Mouse (Mus musculus): ENCODE results near the gene Zfp664.

GRCm38 (mm10) chr5:124906890-124907289, 44.4 kb downstream of the Zfp664 start:
- no peak for TF ChIP-seq CTCF (conservative IDR thresholded peaks at IDR 0.05; ENCODE audit: low read length)
- no peak for TF ChIP-seq NANOG (IDR thresholded peaks at IDR 0.05; ENCODE audit: borderline replicate concordance, low read length)
